Mouse (Mus musculus) right cerebral cortex, postnatal 4 days (tissue): ENCODE measurements around the gene Ly6g5c.

Experiments
- DNase-seq: peaks from one replicate; pipeline ENCODE4 v3.0.0-alpha.2; 2022

The Ly6g5c gene

GRCm38 (mm10) chr17:35146139-35146538, 38.1 kb downstream of the Ly6g5c start:
- no peak for DNase-seq

GRCm38 (mm10) chr17:35147348-35147747, 39.3 kb downstream of the Ly6g5c start:
- no peak for DNase-seq

- DNase-seq = no peak
Measured at GRCm38 (mm10) chr17:35147922-35148639, 40.0 kb downstream of the Ly6g5c start.

GRCm38 (mm10) chr17:35152121-35152520, 44.0 kb downstream of the Ly6g5c start:
- DNase-seq = no peak

- no peak for DNase-seq
Measured at GRCm38 (mm10) chr17:35153077-35153476, 45.0 kb downstream of the Ly6g5c start.

GRCm38 (mm10) chr17:35153931-35154330, 45.9 kb downstream of the Ly6g5c start:
- no peak for DNase-seq

GRCm38 (mm10) chr17:35154616-35155015, 46.5 kb downstream of the Ly6g5c start:
- DNase-seq = no peak

- DNase-seq = no peak
Measured at GRCm38 (mm10) chr17:35155451-35155850, 47.4 kb downstream of the Ly6g5c start.

- DNase-seq = no peak
Measured at GRCm38 (mm10) chr17:35156461-35157200, 48.6 kb downstream of the Ly6g5c start.

GRCm38 (mm10) chr17:35157254-35157653, 49.2 kb downstream of the Ly6g5c start:
- DNase-seq = no peak

- no peak for DNase-seq
Measured at GRCm38 (mm10) chr17:35157661-35158175, 49.6 kb downstream of the Ly6g5c start.

- no peak for DNase-seq
Measured at GRCm38 (mm10) chr17:35158850-35159593, 50.9 kb downstream of the Ly6g5c start.

GRCm38 (mm10) chr17:35159638-35160037, 51.6 kb downstream of the Ly6g5c start:
- no peak for DNase-seq

GRCm38 (mm10) chr17:35161421-35161820, 53.3 kb downstream of the Ly6g5c start:
- DNase-seq = no peak
